Mouse (Mus musculus): ENCODE data around the gene Eprs. TPM values are rescaled to one million over a fixed set of nuclear protein-coding genes. Genes with fewer than 3 reads are reported as not detected.

Eprs gene
- polyA plus RNA-seq, 1 experiment, result 11.0 TPM

DNA sequence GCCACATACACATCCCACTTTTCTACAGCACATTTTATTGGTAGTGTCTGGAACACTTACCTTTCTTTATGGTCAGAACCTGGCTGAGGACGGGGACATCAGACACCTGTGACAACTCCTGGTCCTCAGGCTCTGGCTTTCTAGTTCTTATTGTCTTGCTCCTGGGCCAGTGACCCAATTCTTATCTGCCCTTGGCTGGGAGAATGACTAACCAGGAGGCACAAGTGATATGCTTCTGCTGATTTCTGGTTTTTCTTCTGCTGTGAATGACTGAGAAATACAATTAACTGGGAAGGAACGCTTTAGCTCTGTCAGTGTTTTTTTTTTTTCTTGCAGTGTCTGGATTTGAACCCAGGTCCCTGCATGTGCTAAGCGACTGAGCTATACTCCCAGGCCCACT, 88.7 kb downstream of the Eprs start:
- no peak overlapping the region for H3K4me3 ChIP-seq (ENCODE audit: control insufficient read depth, insufficient read depth, low read length)
- WGBS, result 91% methylated on average over 3 of the region's 3 CpGs
- no peaks in the 10 kb centered on the region for H3K36me3 ChIP-seq (ENCODE audit: control insufficient read depth, insufficient read depth, low read length)
- H3K4me1 ChIP-seq (replicated peaks; ENCODE audit: control insufficient read depth, insufficient read depth, low read length), result no peaks in the 10 kb centered on the region
- TF ChIP-seq CTCF (IDR thresholded peaks at IDR 0.05; ENCODE audit: borderline replicate concordance, control insufficient read depth, extremely low read depth, insufficient read depth, low read length, poor library complexity) (no peak), POLR2A (IDR thresholded peaks at IDR 0.05; ENCODE audit: control insufficient read depth, extremely low read depth, insufficient read depth, low read length, poor library complexity) (no peak)
- DNase-seq, result no peak
- no peak overlapping the region for H3K27ac ChIP-seq (ENCODE audit: control insufficient read depth, insufficient read depth, low read length)
- peaks cover 5% of the 10 kb centered on the region; the same call in 1 of the 2 replicates for H3K27me3 ChIP-seq (ENCODE audit: control insufficient read depth, insufficient read depth, low read length)

GRCm38 (mm10) chr1:185452461-185452860, 89.6 kb downstream of the Eprs start:
- peaks cover 9% of the 10 kb centered on the region; the same call in 1 of the 2 replicates for H3K27me3 ChIP-seq (ENCODE audit: control insufficient read depth, insufficient read depth, low read length)
- H3K27ac ChIP-seq (ENCODE audit: control insufficient read depth, insufficient read depth, low read length), result no peak overlapping the region
- no peak overlapping the region for H3K4me3 ChIP-seq (ENCODE audit: control insufficient read depth, insufficient read depth, low read length)
- no peak for DNase-seq
- no peaks in the 10 kb centered on the region for H3K4me1 ChIP-seq (replicated peaks; ENCODE audit: control insufficient read depth, insufficient read depth, low read length)
- TF ChIP-seq CTCF (IDR thresholded peaks at IDR 0.05; ENCODE audit: borderline replicate concordance, control insufficient read depth, extremely low read depth, insufficient read depth, low read length, poor library complexity), result no peak
- no peak for TF ChIP-seq POLR2A (IDR thresholded peaks at IDR 0.05; ENCODE audit: control insufficient read depth, extremely low read depth, insufficient read depth, low read length, poor library complexity)
- H3K36me3 ChIP-seq (ENCODE audit: control insufficient read depth, insufficient read depth, low read length), result no peaks in the 10 kb centered on the region
- 99% methylated on average over 6 of the region's 6 CpGs for WGBS

- Histone ChIP-seq H3K27me3 (ENCODE audit: control insufficient read depth, insufficient read depth, low read length) (peaks cover 9% of the 10 kb centered on the region; the same call in 1 of the 2 replicates), H3K27ac (ENCODE audit: control insufficient read depth, insufficient read depth, low read length) (no peak overlapping the region), H3K4me3 (ENCODE audit: control insufficient read depth, insufficient read depth, low read length) (no peak overlapping the region), H3K4me1 (replicated peaks; ENCODE audit: control insufficient read depth, insufficient read depth, low read length) (no peaks in the 10 kb centered on the region), H3K36me3 (ENCODE audit: control insufficient read depth, insufficient read depth, low read length) (no peaks in the 10 kb centered on the region)
- TF ChIP-seq CTCF (IDR thresholded peaks at IDR 0.05; ENCODE audit: borderline replicate concordance, control insufficient read depth, extremely low read depth, insufficient read depth, low read length, poor library complexity) (no peak), POLR2A (IDR thresholded peaks at IDR 0.05; ENCODE audit: control insufficient read depth, extremely low read depth, insufficient read depth, low read length, poor library complexity) (no peak)
- WGBS, result 52% methylated on average over 4 of the region's 4 CpGs
- DNase-seq, result no peak
Observed at GRCm38 (mm10) chr1:185454144-185454543, 91.3 kb downstream of the Eprs start.

- TF ChIP-seq POLR2A (IDR thresholded peaks at IDR 0.05; ENCODE audit: control insufficient read depth, extremely low read depth, insufficient read depth, low read length, poor library complexity), result no peak
- TF ChIP-seq CTCF (IDR thresholded peaks at IDR 0.05; ENCODE audit: borderline replicate concordance, control insufficient read depth, extremely low read depth, insufficient read depth, low read length, poor library complexity), result no peak
- Histone ChIP-seq H3K27ac (ENCODE audit: control insufficient read depth, insufficient read depth, low read length) (no peak within 1 kb of the TSS), H3K36me3 (ENCODE audit: control insufficient read depth, insufficient read depth, low read length) (no peaks in the 10 kb centered on the region), H3K4me3 (ENCODE audit: control insufficient read depth, insufficient read depth, low read length) (no peak within 1 kb of the TSS), H3K4me1 (replicated peaks; ENCODE audit: control insufficient read depth, insufficient read depth, low read length) (no peaks in the 10 kb centered on the region), H3K27me3 (ENCODE audit: control insufficient read depth, insufficient read depth, low read length) (peaks cover 9% of the 10 kb centered on the region; the same call in 1 of the 2 replicates)
- no peak for DNase-seq
- 7% methylated on average over 18 of the region's 18 CpGs for WGBS
Observed at GRCm38 (mm10) chr1:185454575-185454954, 91.7 kb downstream of the Eprs start, which contains the start of gene Slc30a10. TSS of gene Slc30a10 (plus strand) at chr1:185454848.

DNA sequence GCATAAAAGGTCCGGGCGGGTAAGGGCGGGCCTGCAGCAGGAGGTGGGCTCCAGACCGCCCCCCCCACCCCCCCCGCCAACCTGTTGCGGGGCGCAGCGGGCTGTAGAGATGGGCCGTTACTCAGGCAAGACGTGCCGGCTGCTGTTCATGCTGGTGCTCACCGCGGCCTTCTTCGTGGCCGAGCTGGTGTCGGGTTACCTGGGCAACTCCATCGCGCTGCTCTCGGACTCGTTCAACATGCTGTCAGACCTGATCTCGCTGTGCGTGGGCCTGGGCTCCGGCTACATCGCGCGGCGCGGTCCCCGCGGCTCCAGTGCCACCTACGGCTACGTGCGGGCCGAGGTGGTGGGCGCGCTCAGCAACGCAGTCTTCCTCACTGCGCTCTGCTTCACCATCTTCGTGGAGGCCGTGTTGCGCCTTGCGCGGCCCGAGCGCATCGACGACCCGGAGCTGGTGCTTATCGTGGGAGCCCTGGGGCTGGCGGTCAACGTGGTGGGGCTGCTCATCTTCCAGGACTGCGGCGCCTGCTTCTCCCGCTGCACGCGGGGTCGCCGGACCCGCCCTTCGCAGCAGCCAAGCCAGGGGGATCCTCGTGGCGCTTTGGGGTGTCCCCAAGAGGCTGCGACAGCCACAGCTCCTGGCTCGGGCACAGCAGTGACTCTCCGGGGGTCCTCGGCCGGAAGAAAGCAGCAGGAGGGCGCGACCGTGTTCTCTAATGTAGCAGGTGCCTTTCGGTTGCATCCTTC, 92.3 kb downstream of the Eprs start:
- H3K4me1 ChIP-seq (replicated peaks; ENCODE audit: control insufficient read depth, insufficient read depth, low read length), result no peaks in the 10 kb centered on the region
- peaks cover 9% of the 10 kb centered on the region; the same call in 1 of the 2 replicates for H3K27me3 ChIP-seq (ENCODE audit: control insufficient read depth, insufficient read depth, low read length)
- DNase-seq, result no peak
- no peak overlapping the region for H3K27ac ChIP-seq (ENCODE audit: control insufficient read depth, insufficient read depth, low read length)
- 2% methylated on average over 71 of the region's 71 CpGs for WGBS
- TF ChIP-seq CTCF (IDR thresholded peaks at IDR 0.05; ENCODE audit: borderline replicate concordance, control insufficient read depth, extremely low read depth, insufficient read depth, low read length, poor library complexity), result no peak
- no peak for TF ChIP-seq POLR2A (IDR thresholded peaks at IDR 0.05; ENCODE audit: control insufficient read depth, extremely low read depth, insufficient read depth, low read length, poor library complexity)
- no peaks in the 10 kb centered on the region for H3K36me3 ChIP-seq (ENCODE audit: control insufficient read depth, insufficient read depth, low read length)
- no peak overlapping the region for H3K4me3 ChIP-seq (ENCODE audit: control insufficient read depth, insufficient read depth, low read length)

DNA sequence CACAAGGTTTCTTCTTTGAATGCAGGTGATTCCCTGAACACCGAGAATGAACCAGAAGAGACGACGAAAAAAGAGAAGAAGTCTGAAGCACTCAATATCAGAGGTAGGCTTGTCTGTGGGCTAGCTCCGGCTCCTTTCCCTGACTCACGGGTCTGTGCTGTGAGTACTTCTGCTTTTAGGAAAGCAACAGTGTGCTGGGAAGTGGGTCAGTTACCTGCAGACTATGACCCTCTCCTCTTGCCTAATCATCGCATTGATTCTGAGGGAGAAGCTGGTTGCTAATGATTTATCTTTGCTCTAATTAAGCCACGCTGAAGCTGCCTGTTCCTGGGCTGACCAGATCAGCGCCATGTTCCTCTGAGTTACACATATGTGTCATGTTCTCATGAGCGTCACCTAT, 93.5 kb downstream of the Eprs start:
- 64% methylated on average over 9 of the region's 9 CpGs for WGBS
- no peak overlapping the region for H3K27ac ChIP-seq (ENCODE audit: control insufficient read depth, insufficient read depth, low read length)
- no peak overlapping the region for H3K4me3 ChIP-seq (ENCODE audit: control insufficient read depth, insufficient read depth, low read length)
- no peak for TF ChIP-seq POLR2A (IDR thresholded peaks at IDR 0.05; ENCODE audit: control insufficient read depth, extremely low read depth, insufficient read depth, low read length, poor library complexity)
- TF ChIP-seq CTCF (IDR thresholded peaks at IDR 0.05; ENCODE audit: borderline replicate concordance, control insufficient read depth, extremely low read depth, insufficient read depth, low read length, poor library complexity), result no peak
- H3K36me3 ChIP-seq (ENCODE audit: control insufficient read depth, insufficient read depth, low read length), result no peaks in the 10 kb centered on the region
- no peaks in the 10 kb centered on the region for H3K4me1 ChIP-seq (replicated peaks; ENCODE audit: control insufficient read depth, insufficient read depth, low read length)
- DNase-seq, result no peak
- H3K27me3 ChIP-seq (ENCODE audit: control insufficient read depth, insufficient read depth, low read length), result peaks cover 9% of the 10 kb centered on the region; the same call in 1 of the 2 replicates

Measured in thymus, adult 2 months (tissue).